Mouse (Mus musculus) adrenal gland, adult 8-10 months (tissue): ENCODE data around the gene Zic1. TPM values are rescaled to one million over a fixed set of nuclear protein-coding genes. Genes with fewer than 3 reads are reported as not detected.

Experiments
- DNase-seq: peaks from one replicate; pipeline ENCODE4 v3.0.0; 2022
- total RNA-seq, 4 experiments: library from RNA; stranded (reverse); gene quantifications; 2 replicates each; pipeline ENCODE4 v1.2.4; 2022

Zic1 gene
- under 1 TPM in 1 of 4 experiments, not detected in 3; 0.28 TPM for total RNA-seq

GRCm38 (mm10) chr9:91365664-91366063 lies at the start of gene Zic1:
TSS of gene Zic1 (minus strand) at chr9:91365810.
- no peak for DNase-seq

DNA sequence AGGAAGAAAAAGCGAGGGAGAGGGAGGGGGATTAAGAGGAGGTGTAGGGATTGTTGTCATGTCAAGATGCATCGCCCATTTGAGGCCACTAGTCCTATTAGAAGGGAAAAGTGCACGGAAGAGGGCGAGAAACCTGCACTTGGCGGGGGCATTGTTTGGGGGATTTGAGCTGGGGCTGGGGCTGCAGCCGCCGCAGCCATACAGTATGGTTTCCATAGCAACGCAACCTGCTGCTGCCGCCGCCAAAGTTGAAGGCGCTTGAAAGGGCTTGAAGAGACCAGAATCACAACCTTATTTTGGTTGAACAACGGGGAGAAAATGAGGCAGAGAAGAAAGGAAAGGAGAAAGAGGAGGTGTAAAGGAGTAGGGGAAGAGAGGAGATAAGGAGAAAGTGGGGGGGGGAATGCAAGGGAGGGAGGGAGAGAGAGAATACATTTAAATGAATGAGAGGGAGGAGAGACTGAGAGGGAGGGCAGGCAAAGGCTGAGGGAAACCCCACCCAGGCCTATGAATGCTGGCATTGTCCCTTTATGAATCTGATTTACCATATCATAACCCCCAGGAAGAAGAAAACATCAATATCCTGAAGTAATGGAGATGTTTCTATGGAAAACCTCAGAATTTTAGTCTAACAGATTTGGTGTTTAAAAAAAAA lies 48.5 kb upstream of the Zic1 start:
- no peak for DNase-seq

GRCm38 (mm10) chr9:91409771-91410170 lies 44.2 kb upstream of the Zic1 start:
- DNase-seq, result no peak

- DNase-seq, result no peak
Measured at GRCm38 (mm10) chr9:91406258-91406763, 40.7 kb upstream of the Zic1 start.

- DNase-seq, result no peak
Measured at GRCm38 (mm10) chr9:91405753-91406178, 40.2 kb upstream of the Zic1 start.

- DNase-seq, result no peak
Measured at GRCm38 (mm10) chr9:91404905-91405752, 39.5 kb upstream of the Zic1 start.

DNA sequence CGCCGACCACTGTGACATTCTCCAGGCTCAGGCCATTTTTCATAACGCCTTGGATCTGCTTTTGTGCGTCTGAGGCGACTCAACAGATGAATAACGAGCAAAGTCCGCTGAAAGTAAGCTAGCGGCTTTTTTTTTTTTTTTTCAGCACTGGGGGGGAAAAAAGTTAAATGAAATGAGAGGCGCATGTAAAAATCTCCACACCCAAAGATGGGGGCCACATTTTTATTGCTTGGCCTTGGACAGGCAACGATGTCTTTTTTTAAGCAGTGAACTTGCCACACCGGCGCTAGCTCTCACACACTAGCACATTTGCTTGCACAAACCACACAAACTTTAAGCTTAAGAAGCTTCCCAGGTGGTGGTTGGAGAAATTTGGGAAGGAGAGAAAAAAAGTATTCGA lies 38.6 kb upstream of the Zic1 start:
- DNase-seq, result no peak

DNA sequence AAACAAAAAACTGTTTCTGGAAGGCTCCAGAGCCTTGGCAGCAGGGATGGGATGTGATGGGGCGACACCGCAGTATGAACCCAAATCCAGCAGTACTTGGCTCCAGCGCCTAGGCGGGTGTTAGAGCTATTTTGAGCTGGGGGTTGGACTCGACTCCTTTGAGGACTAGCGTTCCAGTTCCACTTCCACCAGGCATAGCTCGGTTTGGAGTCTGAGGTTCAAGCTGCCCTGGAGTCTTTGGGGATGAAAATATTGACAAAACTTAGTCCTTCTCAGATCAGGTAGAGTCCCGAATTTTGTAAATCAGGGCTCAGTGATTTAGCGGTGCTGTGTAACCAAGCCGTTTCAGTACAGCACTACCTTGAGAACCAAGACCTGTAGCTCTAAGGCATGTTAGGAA lies 35.9 kb upstream of the Zic1 start:
- DNase-seq, result no peak

- no peak for DNase-seq
Measured at GRCm38 (mm10) chr9:91400482-91401093, 35.0 kb upstream of the Zic1 start.

DNA sequence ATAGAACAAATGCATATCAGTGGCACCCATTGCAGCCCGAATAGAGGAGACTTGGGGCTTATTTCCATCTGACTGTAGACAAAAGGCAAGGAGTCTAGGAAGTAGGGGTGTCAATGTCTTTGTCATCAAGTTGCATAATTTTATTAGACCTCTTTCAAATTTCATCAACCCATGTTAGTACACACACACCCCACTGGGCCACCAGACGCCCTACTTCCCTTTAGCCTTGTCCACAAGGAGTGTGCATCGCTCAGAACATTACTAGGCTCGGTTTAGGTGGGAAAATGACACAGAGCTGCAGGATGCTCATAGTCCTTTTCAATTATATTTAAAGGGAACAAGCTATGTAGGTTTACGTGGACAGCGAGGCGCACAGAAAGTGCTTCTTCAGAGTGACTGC lies 34.4 kb upstream of the Zic1 start:
- DNase-seq, result no peak

DNA sequence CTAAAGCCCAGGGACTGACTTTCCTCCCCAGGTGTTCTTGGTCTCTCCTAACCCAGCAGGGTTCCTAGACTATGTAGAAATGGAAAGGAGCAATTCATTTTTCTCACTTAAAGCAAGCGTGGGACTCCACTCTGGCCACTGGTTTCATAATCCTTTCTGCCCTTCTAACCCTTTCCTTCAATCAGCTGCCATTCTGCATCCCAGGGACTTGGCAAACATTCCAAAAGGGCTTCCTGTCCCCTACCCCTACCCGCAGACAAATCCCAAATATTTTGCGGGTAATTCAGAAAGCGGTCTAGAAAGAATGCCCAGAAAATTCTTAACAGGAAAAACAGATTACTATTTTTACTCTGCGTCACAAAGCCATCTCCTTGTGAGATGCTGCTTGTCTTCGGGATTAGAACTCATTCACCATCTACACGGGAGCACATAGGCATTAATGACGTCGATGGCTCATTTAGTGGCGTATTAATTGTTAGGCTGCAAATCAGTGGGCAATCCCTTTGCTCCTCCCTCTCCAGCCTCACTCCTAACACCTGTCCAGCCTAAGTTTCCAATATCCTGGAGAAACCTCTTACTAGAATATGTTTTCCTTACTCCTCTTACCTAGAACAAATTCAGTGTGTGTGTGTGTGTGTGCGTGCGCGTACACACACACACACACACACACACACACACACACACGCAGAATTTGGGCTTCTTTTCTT lies 29.6 kb upstream of the Zic1 start:
- no peak for DNase-seq

GRCm38 (mm10) chr9:91394211-91394646 lies 28.6 kb upstream of the Zic1 start:
- DNase-seq, result no peak

DNA sequence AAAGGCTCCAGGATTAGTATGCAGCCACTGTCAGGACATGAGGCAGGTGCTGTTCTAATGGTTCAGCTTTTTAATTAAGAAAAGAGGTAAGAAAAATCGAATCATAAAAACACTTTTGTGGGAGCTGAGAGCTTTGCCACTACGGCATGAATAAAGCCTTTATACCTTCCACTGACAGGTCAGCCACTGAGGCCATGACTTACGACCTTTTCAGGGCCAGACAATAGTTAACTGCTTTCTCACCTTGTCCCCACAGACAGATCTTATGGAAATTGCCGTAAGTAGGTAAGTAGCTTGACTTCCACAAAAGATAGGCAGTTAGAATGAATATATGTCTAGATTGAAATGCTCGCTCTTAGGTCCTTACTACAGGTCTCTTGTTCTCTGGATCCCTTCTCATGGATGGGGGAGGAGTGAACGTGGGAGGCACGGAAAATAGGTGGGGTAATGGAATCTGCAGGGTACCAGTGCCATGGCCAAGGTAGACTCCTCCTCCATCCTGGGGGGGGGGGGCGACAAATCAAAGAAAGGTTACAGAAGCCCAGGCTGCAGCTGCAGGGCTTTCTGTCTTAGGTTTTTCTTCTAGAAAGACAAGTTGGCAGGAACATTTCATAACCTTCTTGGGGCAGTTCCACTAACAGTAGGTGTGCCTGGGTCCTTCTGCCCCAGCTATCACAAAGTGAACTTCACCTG lies 27.9 kb upstream of the Zic1 start:
- no peak for DNase-seq

- no peak for DNase-seq
Measured at GRCm38 (mm10) chr9:91388173-91388572, 22.6 kb upstream of the Zic1 start.

DNA sequence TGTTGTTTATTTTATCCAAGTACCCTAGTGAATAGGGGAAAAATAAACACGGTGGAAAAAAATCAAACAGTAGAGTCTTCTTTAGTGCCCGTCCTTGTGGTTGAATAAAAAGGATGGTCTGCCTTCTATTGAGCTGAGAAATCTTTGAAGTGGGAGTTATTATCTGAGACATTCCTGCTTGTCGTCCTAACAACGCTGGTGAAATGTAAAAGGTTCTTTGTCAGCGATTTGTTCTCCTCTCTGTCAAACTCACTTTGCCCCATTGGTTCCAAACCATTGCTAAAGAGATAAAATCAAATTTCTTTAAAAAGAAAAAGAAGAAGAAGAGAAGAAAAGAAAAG lies 22.1 kb upstream of the Zic1 start:
- DNase-seq, result no peak

DNA sequence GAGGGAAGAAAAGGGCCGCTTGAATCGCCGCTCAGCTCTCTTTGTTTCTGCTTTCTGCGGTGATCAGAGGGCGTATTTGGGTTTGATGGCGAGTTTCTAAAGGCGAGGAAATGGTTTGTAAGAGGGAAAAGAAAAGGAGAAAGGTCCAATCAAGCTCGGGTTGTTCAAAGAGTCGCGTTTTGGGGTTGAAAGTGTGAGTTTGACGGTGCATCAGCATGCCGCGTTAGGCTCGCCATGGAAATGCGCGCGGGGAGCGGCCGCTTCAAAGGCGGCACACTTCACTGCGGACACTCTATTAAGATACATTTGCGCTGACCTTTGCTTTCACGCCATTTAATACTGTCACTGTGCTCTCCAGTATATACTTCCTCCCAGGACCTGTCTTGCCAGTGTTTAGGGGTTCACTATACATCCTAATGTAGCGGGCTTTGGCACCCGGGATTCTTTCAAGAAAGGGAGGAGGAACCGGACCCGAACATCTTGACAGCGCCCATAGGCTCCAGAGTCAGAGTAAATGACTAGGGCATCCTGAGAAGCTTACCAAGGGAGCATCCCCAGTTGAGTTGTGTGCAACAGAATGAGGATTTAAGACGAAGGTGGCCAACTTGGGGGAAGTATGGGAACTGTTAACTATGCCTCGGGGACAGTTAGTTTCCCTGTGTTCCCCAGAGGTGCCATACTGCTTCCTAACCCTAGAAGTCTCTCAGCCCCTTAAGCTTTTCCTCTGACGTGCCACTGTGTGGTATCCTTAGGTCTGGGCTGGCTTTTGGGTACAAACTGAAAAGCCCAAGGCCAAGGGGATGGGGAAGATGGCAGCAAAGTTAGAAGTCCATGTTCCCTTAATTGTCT lies 21.5 kb upstream of the Zic1 start:
- DNase-seq, result no peak

- DNase-seq, result no peak
Measured at GRCm38 (mm10) chr9:91386502-91386890, 20.9 kb upstream of the Zic1 start.

- no peak for DNase-seq
Measured at GRCm38 (mm10) chr9:91385561-91386430, 20.2 kb upstream of the Zic1 start.

DNA sequence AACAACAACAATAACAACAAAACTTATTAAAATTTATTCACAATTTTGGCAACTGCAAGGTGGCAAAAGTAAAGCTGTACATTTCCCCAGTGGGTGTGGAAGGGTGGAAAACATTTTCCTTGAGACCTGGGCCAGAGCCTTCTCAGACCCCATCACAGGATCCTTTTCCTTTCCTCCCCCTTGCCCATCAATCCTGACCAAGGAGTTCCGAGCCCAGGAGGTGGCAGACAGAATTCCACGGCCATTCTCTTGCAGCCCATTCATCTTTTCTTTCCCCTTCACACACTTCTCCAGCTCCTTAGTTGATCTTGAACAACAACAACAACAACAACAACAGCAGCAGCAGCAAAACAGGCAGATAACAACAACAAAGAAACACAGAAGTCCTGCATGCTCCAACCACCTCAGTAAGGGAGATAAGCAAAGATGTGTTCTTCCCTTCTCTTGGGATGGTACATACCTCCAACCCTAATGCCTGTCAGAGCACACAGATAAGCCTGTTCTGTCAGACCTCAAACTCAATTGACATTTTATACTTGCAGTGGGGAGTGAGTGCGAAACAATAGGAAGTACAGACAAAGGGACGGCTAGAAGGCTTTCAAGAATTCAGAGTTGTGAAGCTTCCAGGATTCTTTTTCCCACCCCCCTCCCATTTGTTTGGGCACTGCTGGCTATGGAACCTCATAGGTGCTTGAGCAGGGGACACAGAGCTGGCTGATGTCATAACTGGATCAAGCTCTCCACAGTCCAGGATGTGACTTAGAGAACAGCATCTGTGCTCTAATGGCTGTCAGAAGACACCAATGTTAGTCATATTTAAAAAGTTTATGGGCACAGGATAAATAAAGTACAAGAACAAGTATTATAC lies 19.3 kb upstream of the Zic1 start:
- DNase-seq, result no peak
